Mouse (Mus musculus): ENCODE data around the gene Patl2.
A peak's percentile ranks its signal among the peaks of the same experiment; 100 is the strongest.
"Not testable (repeated sequence)": the region's sequence is repeated elsewhere in the genome, so short reads cannot be mapped to it uniquely, and the experiment has no call there.

Gene Patl2

GRCm38 (mm10) chr2:122141332-122141967 is 44.5 kb downstream of the Patl2 start:
- DNase-seq: no peak

- DNase-seq: no peak
Measured at GRCm38 (mm10) chr2:122140815-122141214, 45.2 kb downstream of the Patl2 start.

GRCm38 (mm10) chr2:122137839-122138465 is 48.0 kb downstream of the Patl2 start:
- no peak for DNase-seq

GRCm38 (mm10) chr2:122132618-122133017 is 53.4 kb downstream of the Patl2 start:
- DNase-seq: no peak

GRCm38 (mm10) chr2:122132078-122132477 is 53.9 kb downstream of the Patl2 start:
- DNase-seq: no peak

- DNase-seq: no peak
Measured at GRCm38 (mm10) chr2:122127635-122128034, 58.4 kb downstream of the Patl2 start.

DNA sequence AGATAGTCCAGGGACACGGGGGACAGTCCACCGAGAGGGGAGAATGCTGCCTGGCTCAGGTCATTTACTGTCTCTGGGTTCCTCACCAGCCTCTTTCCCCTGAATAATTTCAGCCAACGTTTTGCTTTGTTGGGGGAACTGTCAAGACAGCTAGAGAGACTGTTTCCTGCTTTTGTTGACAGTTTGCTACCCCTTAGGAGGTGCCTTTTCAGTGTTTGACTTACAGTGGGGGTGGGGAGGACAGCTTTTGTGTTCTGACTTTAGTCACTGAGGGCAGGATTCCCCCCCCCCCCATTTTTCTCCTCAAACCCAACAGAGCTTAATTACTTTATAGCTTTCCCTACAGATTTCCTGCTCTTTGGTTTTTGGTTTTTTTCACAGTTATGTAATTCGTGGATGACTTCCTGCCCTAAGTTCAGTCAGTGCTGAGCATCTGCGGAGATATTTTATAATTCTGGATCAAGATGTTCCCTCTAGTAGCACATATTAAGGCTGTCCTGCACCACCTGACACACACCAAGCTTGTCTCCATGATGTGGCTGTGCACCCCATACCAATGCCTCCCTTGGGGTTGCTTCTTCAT is 59.1 kb downstream of the Patl2 start:
- no peak for DNase-seq

DNA sequence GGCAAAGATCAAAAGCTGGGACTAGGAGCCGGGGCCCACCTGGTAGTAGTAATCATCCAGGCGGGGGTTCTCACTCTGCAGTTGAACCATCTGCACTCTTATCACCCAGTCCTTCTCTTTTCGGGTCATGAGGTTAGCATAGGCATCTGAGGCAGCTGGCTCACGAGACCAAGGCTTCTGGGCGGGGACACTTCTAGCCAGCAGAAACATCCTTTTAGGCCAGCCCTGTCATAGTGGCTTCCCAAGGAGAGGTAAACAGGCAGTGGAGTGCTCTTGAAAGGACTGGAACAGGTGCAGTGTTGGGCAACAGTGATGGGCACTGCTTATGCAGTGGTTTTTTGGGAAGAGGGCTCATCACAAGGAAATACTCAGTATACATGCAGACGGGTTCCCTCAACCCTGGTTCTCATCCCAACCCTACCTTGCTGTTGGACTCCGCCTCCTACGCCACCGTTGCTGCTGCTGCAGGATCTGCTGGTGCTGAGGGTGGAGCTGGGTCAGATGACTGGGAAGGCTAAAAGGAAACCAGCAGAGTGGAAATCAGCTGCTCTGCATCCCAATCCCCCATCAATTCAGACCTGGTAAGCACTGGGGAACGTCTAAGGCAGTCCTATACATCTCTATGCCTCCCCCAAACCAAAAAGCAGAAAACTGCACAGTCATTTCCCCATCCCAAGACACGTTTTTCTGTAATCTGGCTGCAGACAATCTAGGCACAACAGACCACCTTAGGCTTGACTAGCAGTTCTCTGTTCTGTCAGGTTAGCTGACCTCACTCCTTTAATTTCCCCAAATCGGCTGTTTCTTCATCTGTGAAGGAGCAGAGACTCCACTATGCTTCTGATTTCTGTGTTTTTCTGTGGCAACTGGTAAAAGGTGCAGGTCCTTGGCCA is 60.1 kb downstream of the Patl2 start:
- DNase-seq: no peak

- DNase-seq: peak; percentile 97
Measured at GRCm38 (mm10) chr2:122117961-122118958, 67.7 kb downstream of the Patl2 start, which contains the start of gene Spg11. Spg11 (minus strand) TSS chr2:122118386.

DNA sequence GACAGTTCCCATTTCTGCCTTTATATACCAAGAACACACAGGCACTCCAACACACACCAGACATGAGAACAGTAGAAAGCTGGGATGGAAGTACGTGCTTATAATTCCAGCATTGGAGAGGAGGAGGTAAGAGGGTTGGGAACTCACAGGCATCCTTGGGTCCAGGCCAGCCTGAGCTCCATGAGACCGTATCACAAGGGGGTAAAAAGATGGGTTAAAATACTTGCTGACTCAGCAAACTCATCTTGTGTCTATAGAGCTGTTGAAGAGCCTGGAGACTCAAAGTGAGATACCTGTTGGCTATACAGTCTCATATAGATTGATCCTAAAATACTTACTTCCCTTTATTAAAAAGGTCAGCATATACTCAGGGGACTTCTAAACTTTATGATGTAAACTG is 69.1 kb downstream of the Patl2 start:
- DNase-seq: peak; percentile 14

GRCm38 (mm10) chr2:122109714-122110113 is 76.3 kb downstream of the Patl2 start:
- DNase-seq: no peak

- no peak for DNase-seq
Measured at GRCm38 (mm10) chr2:122108101-122108500, 77.9 kb downstream of the Patl2 start.

- DNase-seq: no peak
Measured at GRCm38 (mm10) chr2:122102070-122102469, 83.9 kb downstream of the Patl2 start.

DNA sequence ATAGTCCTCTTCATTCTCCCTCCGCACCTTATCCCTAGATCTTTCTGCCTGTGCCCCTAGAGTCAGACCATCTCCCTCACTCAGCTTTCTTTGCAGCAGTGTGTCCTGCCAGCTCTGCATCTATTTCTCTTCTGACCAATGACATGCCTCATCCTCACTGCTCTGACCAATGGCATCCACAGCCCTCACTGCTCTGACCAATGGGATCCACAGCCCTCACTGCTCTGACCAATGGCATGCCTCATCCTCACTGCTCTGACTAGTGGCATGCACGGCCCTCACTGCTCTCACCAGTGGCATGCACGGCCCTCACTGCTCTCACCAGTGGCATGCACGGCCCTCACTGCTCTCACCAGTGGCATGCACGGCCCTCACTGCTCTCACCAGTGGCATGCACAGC is 88.3 kb downstream of the Patl2 start:
- DNase-seq: not testable (repeated sequence)

DNA sequence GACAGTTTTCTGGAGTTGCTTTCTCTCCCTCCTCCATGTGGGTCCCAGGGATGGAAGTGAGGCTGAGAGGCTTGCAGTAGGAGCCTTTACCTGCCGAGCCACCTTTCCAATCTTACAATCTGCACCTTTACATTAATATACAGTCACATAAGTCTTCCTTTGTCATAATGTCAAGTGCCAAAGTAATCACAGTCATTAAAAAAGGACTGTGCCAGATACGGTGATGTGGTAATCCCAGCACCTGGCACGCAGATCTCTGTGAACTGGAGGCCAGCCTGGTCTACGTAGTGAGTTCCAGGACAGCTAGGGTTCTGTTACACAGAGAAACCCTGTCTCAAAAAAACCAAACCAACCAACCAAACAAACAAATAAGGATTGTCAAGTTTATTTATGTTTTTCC is 92.1 kb downstream of the Patl2 start:
- DNase-seq: no peak

GRCm38 (mm10) chr2:122086446-122086845 is 99.5 kb downstream of the Patl2 start:
- no peak for DNase-seq

GRCm38 (mm10) chr2:122081728-122082456 is 104.1 kb downstream of the Patl2 start:
- no peak for DNase-seq

Data from cerebellum, adult 11-12 months (tissue).